Mouse (Mus musculus) left cerebral cortex, postnatal 10 days (tissue): ENCODE data around the gene Il27ra. TPM values are rescaled to one million over a fixed set of nuclear protein-coding genes. Genes with fewer than 3 reads are reported as not detected.

Source experiments
- DNase-seq, 2 experiments: peaks; one replicate each; pipeline ENCODE4 v3.0.0; 2021 to 2022; ENCODE audit warnings: low spot score in 2 of 2, mixed read lengths in 1 of 2; ENCODE audit errors: extremely low spot score in 1 of 2
- intact Hi-C: fragments of 180-260 bp; cut with DNase I; formaldehyde crosslinking; loops from one replicate; pipeline ENCODE4 v1.15.1; 2025
- total RNA-seq, 2 experiments: library from RNA; stranded (reverse); gene quantifications; 2 replicates each; pipeline ENCODE4 v1.2.3; 2021

Gene Il27ra
- total RNA-seq, 2 experiments from 2014 or later, result 0.86 to 1.0 TPM

DNA sequence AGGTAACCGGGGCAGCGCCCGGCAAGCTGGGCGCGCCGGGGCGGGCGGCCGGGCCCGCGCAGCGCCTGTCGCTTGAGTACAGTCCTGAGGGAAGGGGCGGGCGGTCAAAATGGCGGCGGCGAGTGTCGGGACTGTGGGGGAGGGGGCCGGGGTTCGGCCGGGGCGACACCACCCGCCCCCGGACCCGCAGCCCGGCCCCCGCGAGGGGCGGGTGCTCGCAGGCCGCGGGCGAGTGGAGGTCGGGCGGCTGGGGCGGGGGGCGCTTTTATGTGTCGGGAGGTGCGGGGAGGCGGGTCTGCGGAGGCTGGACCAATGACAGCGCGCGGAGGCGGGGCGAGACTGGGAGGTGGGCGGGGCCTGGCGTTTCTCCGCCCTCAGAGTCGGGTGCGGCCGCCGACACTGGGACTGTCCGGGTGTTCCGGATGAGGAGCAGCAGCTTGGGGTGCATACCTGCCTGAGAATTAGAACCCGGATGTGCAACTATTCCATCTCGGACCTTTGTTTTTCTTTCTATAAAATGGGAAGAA is 24.7 kb upstream of the Il27ra start:
- intact Hi-C loops, result no loop called here
- peak; percentile 92 to 96 for DNase-seq

- DNase-seq, result peak; percentile 100
- intact Hi-C loops, result no loop called here
These were observed 24.0 kb upstream of the Il27ra start, which contains the start of gene Rfx1 for GRCm38 (mm10) chr8:84066291-84066930. Gene Rfx1, plus strand, starts transcription at chr8:84066834.

GRCm38 (mm10) chr8:84065457-84066072 is 23.2 kb upstream of the Il27ra start:
- no peak for DNase-seq
- intact Hi-C loops, result no loop called here

- no peak for DNase-seq
- intact Hi-C loops, result no loop called here
These were observed 22.6 kb upstream of the Il27ra start, which contains the start of gene Gm10643 for GRCm38 (mm10) chr8:84065037-84065436. Gene Gm10643, minus strand, starts transcription at chr8:84065137.

DNA sequence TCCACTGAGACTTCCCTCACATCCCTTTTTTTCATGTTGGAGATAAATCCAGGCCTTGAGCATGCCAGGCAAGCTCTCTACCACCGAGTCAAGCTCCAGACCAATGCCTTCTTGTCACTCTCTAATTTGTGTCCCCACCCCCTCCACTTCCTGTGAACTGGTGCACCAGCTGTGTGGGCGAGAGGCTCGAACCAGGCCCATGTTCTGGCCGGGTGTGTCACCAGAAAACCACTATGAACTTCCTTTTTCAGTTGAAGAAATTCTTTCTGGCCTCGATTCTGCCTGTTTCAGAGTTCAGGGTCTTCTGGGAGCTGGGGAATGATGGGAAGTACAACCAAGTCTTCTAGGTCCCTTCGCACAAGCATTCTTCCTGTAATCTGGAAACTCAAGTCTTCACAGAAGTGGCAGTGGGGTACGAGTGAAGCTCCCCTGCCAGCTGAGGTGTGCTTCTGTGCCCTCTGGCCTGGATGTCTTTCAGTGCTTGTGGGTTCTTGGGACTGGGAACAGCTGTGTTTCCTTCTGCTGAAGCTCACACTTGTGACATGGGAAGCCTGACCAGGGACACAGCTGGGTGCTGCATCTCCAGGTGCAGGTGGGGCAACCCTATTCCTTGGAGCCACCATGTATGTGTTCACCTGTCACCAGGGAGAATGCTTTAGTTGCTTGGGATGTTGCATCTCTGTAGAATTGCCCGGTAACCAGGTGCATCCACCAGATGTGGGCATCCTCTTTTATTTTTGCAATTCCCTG is 21.6 kb upstream of the Il27ra start:
- intact Hi-C loops, result no loop called here
- DNase-seq, result no peak

GRCm38 (mm10) chr8:84060245-84060644 is 17.9 kb upstream of the Il27ra start:
- intact Hi-C loops, result no loop called here
- DNase-seq, result no peak

DNA sequence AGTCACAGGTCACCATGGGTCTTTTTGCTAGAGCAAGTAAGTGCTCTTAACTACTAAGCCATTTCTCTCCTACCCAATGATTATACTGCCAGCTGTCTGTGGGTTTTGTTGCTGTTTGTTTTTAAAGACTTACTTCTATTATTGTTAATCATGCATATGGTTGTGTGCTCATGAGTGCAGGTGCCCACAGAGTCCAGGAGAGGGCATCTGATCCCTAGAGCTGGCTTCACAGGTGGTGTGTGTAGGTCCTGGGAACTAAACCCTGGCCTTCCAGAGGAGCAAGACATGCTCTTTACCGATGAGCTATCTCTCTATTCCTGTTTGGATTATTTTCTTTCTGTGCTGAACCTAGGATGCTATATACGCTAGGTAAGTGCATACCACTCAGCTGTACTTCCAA is 16.8 kb upstream of the Il27ra start:
- DNase-seq, result no peak
- intact Hi-C loops, result no loop called here

- intact Hi-C loops, result no loop called here
- no peak for DNase-seq
These were observed 15.4 kb upstream of the Il27ra start for GRCm38 (mm10) chr8:84057827-84058226.

- no peak for DNase-seq
- intact Hi-C loops, result no loop called here
These were observed 10.8 kb upstream of the Il27ra start for GRCm38 (mm10) chr8:84053229-84053628.

- intact Hi-C loops, result no loop called here
- DNase-seq, result no peak
These were observed 10.4 kb upstream of the Il27ra start for GRCm38 (mm10) chr8:84052746-84053145.

- DNase-seq, result no peak
- intact Hi-C loops, result no loop called here
These were observed 5.8 kb upstream of the Il27ra start for GRCm38 (mm10) chr8:84048171-84048570.

DNA sequence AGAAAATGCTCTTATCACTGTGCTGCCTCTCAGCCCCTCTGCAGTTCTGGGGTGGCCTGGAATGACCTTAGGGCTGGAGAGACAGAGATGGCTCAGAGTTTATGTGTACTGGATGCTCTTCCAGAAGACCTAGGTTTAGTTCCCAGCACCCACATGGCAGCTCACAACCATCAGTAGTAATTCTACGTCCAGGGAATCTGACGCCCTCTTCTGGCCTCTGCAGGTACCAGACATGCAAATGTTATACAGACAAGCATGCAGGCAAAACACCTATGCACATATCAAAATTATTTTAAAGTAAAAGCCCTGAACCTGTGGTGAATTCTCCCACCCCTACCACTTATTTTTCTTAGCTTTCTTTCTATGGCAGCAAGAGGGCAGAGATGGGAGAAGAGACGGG is 4.1 kb upstream of the Il27ra start:
- DNase-seq, result no peak
- intact Hi-C loops, result no loop called here

- no peak for DNase-seq
- intact Hi-C loops, result no loop called here
These were observed 2.5 kb upstream of the Il27ra start, which contains the start of gene Rln3 for GRCm38 (mm10) chr8:84044900-84045299. Gene Rln3, minus strand, starts transcription at chr8:84045000.

GRCm38 (mm10) chr8:84044103-84044502 is 1.7 kb upstream of the Il27ra start:
- intact Hi-C loops, result no loop called here
- no peak for DNase-seq

GRCm38 (mm10) chr8:84042948-84043342 is 556 bp upstream of the Il27ra start:
- no peak for DNase-seq
- intact Hi-C loops, result no loop called here

- intact Hi-C loops, result loop anchor here (10.0 kb wide), 1 partner anchor 66 kb away; the partner anchor contains the start of gene Dcaf15
These were observed 3.3 kb downstream of the Il27ra start for GRCm38 (mm10) chr8:84039050-84039449.

GRCm38 (mm10) chr8:84038015-84038414 is 4.4 kb downstream of the Il27ra start:
- DNase-seq, result no peak
- intact Hi-C loops, result loop anchor here (10.0 kb wide), 1 partner anchor 67 kb away; the partner anchor contains the start of gene Dcaf15

More at GRCm38 (mm10) chr8:84039050-84039449, 3.3 kb downstream of the Il27ra start:
- peak; percentile 55 to 77 for DNase-seq

- no peak for DNase-seq
- intact Hi-C loops, result loop anchor here (10.0 kb wide), 1 partner anchor 72 kb away; the partner anchor contains the start of gene Dcaf15
These were observed 9.6 kb downstream of the Il27ra start for GRCm38 (mm10) chr8:84032777-84033176.

GRCm38 (mm10) chr8:84029272-84029671 is 13.1 kb downstream of the Il27ra start:
- no peak for DNase-seq
- intact Hi-C loops, result loop anchor here (10.0 kb wide), 1 partner anchor 316 kb away; no protein-coding TSS in a partner anchor
